Mouse (Mus musculus): ENCODE measurements around the gene Eda. TPM values are rescaled to one million over a fixed set of nuclear protein-coding genes. Genes with fewer than 3 reads are reported as not detected.

Gene Eda
- polyA plus RNA-seq, 1 experiment = 1.9 TPM

DNA sequence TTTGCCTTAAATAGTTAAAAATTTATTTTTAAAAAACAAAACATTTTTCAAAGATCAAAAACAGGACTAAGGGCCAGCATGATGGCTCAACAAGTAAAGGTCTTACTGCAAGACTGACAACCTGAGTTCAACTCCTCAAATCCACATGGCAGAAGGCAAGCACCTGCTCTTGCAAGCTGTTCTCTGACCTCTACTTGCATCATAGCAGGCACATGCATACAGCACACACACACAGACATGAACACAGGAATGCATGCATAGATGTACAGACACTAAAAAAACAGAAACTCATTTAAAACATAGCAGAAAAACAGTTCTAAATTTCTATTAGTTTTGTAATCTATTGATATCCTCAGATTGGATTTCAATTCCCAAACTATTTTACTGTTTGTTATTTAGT is 338.2 kb downstream of the Eda start:
- no peak for TF ChIP-seq EP300 (IDR thresholded peaks at IDR 0.05; ENCODE audit: insufficient read depth, low read depth, low read length)
- TF ChIP-seq POLR2A (IDR thresholded peaks at IDR 0.05; ENCODE audit: insufficient read depth, low read length) = no peak
- TF ChIP-seq CTCF (IDR thresholded peaks at IDR 0.05; ENCODE audit: low read depth, low read length) = no peak
- H3K4me1 ChIP-seq (ENCODE audit: control insufficient read depth, insufficient read depth, low read length) = no peaks in the 10 kb centered on the region
- H3K36me3 ChIP-seq (ENCODE audit: control insufficient read depth, insufficient read depth, low read length, poor library complexity, severe bottlenecking) = no peaks in the 10 kb centered on the region
- H3K27me3 ChIP-seq (ENCODE audit: control insufficient read depth, insufficient read depth, low read length, poor library complexity, severe bottlenecking) = no peaks in the 10 kb centered on the region
- no peaks in the 10 kb centered on the region for H3K9me3 ChIP-seq (replicated peaks; ENCODE audit: control insufficient read depth, insufficient read depth, low read length, poor library complexity, severe bottlenecking)
- H3K9ac ChIP-seq (ENCODE audit: low read depth, poor library complexity, severe bottlenecking) = no peak overlapping the region
- H3K4me3 ChIP-seq (ENCODE audit: low read depth, low read length) = no peak overlapping the region
- H3K27ac ChIP-seq (ENCODE audit: insufficient read depth, low read length) = no peak overlapping the region

- Histone ChIP-seq H3K27me3 (ENCODE audit: control insufficient read depth, insufficient read depth, low read length, poor library complexity, severe bottlenecking) (no peaks in the 10 kb centered on the region), H3K4me3 (ENCODE audit: low read depth, low read length) (no peak overlapping the region), H3K9me3 (replicated peaks; ENCODE audit: control insufficient read depth, insufficient read depth, low read length, poor library complexity, severe bottlenecking) (no peaks in the 10 kb centered on the region), H3K4me1 (ENCODE audit: control insufficient read depth, insufficient read depth, low read length) (no peaks in the 10 kb centered on the region), H3K9ac (ENCODE audit: low read depth, poor library complexity, severe bottlenecking) (no peak overlapping the region), H3K36me3 (ENCODE audit: control insufficient read depth, insufficient read depth, low read length, poor library complexity, severe bottlenecking) (no peaks in the 10 kb centered on the region), H3K27ac (ENCODE audit: insufficient read depth, low read length) (no peak overlapping the region)
- TF ChIP-seq POLR2A (IDR thresholded peaks at IDR 0.05; ENCODE audit: insufficient read depth, low read length) = no peak
- TF ChIP-seq CTCF (IDR thresholded peaks at IDR 0.05; ENCODE audit: low read depth, low read length) = no peak
- TF ChIP-seq EP300 (IDR thresholded peaks at IDR 0.05; ENCODE audit: insufficient read depth, low read depth, low read length) = no peak
Observed at GRCm38 (mm10) chrX:100314172-100314902, 338.9 kb downstream of the Eda start.

GRCm38 (mm10) chrX:100340687-100341086 is 365.3 kb downstream of the Eda start:
- Histone ChIP-seq H3K9me3 (replicated peaks; ENCODE audit: control insufficient read depth, insufficient read depth, low read length, poor library complexity, severe bottlenecking) (no peaks in the 10 kb centered on the region), H3K36me3 (ENCODE audit: control insufficient read depth, insufficient read depth, low read length, poor library complexity, severe bottlenecking) (no peaks in the 10 kb centered on the region), H3K4me3 (ENCODE audit: low read depth, low read length) (no peak overlapping the region), H3K9ac (ENCODE audit: low read depth, poor library complexity, severe bottlenecking) (no peak overlapping the region), H3K27me3 (ENCODE audit: control insufficient read depth, insufficient read depth, low read length, poor library complexity, severe bottlenecking) (no peaks in the 10 kb centered on the region), H3K27ac (ENCODE audit: insufficient read depth, low read length) (no peak overlapping the region), H3K4me1 (ENCODE audit: control insufficient read depth, insufficient read depth, low read length) (no peaks in the 10 kb centered on the region)
- TF ChIP-seq CTCF (IDR thresholded peaks at IDR 0.05; ENCODE audit: low read depth, low read length) = no peak
- no peak for TF ChIP-seq POLR2A (IDR thresholded peaks at IDR 0.05; ENCODE audit: insufficient read depth, low read length)
- TF ChIP-seq EP300 (IDR thresholded peaks at IDR 0.05; ENCODE audit: insufficient read depth, low read depth, low read length) = no peak

DNA sequence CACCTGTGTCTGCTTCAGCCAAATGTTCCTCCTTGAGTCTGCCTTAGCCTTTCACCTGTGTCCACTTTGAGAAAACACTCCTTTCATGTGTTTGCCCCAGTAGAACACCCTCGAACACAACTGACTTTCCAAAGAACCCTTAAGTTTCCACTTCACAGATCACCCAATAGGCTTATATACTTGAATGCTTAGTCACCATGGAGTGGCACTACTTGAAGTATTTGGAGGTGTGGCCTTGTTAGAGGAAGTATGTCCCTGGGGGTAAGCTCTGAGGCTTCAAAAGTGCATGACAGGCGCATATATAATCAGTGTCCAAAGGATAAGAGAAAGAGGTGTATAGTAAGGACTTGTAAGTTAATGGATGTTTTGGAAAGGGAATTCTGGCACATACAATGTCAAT is 369.0 kb downstream of the Eda start:
- H3K4me1 ChIP-seq (ENCODE audit: control insufficient read depth, insufficient read depth, low read length) = no peaks in the 10 kb centered on the region
- no peaks in the 10 kb centered on the region for H3K36me3 ChIP-seq (ENCODE audit: control insufficient read depth, insufficient read depth, low read length, poor library complexity, severe bottlenecking)
- no peaks in the 10 kb centered on the region for H3K27me3 ChIP-seq (ENCODE audit: control insufficient read depth, insufficient read depth, low read length, poor library complexity, severe bottlenecking)
- H3K4me3 ChIP-seq (ENCODE audit: low read depth, low read length) = no peak overlapping the region
- H3K27ac ChIP-seq (ENCODE audit: insufficient read depth, low read length) = no peak overlapping the region
- H3K9ac ChIP-seq (ENCODE audit: low read depth, poor library complexity, severe bottlenecking) = no peak overlapping the region
- H3K9me3 ChIP-seq (replicated peaks; ENCODE audit: control insufficient read depth, insufficient read depth, low read length, poor library complexity, severe bottlenecking) = no peaks in the 10 kb centered on the region
- TF ChIP-seq CTCF (IDR thresholded peaks at IDR 0.05; ENCODE audit: low read depth, low read length) (no peak), POLR2A (IDR thresholded peaks at IDR 0.05; ENCODE audit: insufficient read depth, low read length) (no peak), EP300 (IDR thresholded peaks at IDR 0.05; ENCODE audit: insufficient read depth, low read depth, low read length) (no peak)

DNA sequence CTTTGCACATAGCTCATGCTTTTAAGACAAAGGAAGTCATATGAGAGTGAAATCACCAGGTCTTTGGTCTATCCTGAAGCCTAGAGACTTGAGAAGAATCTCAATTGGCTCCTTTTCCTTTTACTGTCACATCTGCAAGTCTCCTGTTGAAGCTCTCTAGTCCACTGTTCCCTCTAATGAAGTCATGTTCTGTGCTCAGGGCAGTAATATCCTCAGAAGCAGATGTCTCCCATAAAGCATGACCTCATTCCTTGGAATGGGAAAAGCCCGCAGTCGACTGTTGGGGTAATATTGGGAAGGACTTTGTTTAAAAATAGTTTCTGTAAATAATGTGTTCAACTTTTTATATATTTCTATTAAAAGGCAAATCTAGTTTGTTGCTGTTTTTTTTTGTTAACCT is 381.6 kb downstream of the Eda start:
- Histone ChIP-seq H3K9me3 (replicated peaks; ENCODE audit: control insufficient read depth, insufficient read depth, low read length, poor library complexity, severe bottlenecking) (no peaks in the 10 kb centered on the region), H3K9ac (ENCODE audit: low read depth, poor library complexity, severe bottlenecking) (no peak overlapping the region), H3K4me3 (ENCODE audit: low read depth, low read length) (no peak overlapping the region), H3K36me3 (ENCODE audit: control insufficient read depth, insufficient read depth, low read length, poor library complexity, severe bottlenecking) (no peaks in the 10 kb centered on the region), H3K27me3 (ENCODE audit: control insufficient read depth, insufficient read depth, low read length, poor library complexity, severe bottlenecking) (no peaks in the 10 kb centered on the region), H3K4me1 (ENCODE audit: control insufficient read depth, insufficient read depth, low read length) (no peaks in the 10 kb centered on the region), H3K27ac (ENCODE audit: insufficient read depth, low read length) (no peak overlapping the region)
- TF ChIP-seq EP300 (IDR thresholded peaks at IDR 0.05; ENCODE audit: insufficient read depth, low read depth, low read length) = no peak
- TF ChIP-seq POLR2A (IDR thresholded peaks at IDR 0.05; ENCODE audit: insufficient read depth, low read length) = no peak
- TF ChIP-seq CTCF (IDR thresholded peaks at IDR 0.05; ENCODE audit: low read depth, low read length) = no peak

DNA sequence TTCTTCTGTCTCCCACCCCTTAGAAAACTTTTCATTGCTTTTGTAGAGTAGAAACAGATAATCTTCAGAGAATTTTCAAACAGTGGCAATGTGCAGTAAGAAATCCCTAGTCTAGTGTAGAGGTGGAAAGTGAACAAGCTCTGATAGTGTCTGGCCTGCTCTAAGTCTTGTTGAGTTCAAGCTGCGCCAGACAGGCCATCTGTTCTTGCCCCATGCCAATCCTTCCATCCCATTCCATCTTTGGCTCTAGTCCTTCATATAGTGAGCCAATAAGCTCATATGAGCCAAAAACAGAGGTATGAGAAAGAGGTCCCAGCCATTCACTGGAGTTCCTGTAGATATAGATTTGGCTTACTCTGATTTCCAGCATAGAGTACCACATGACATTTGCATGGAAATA is 414.5 kb downstream of the Eda start:
- no peaks in the 10 kb centered on the region for H3K27me3 ChIP-seq (ENCODE audit: control insufficient read depth, insufficient read depth, low read length, poor library complexity, severe bottlenecking)
- no peak overlapping the region for H3K27ac ChIP-seq (ENCODE audit: insufficient read depth, low read length)
- no peak overlapping the region for H3K4me3 ChIP-seq (ENCODE audit: low read depth, low read length)
- H3K9ac ChIP-seq (ENCODE audit: low read depth, poor library complexity, severe bottlenecking) = no peak overlapping the region
- no peaks in the 10 kb centered on the region for H3K9me3 ChIP-seq (replicated peaks; ENCODE audit: control insufficient read depth, insufficient read depth, low read length, poor library complexity, severe bottlenecking)
- H3K4me1 ChIP-seq (ENCODE audit: control insufficient read depth, insufficient read depth, low read length) = no peaks in the 10 kb centered on the region
- no peaks in the 10 kb centered on the region for H3K36me3 ChIP-seq (ENCODE audit: control insufficient read depth, insufficient read depth, low read length, poor library complexity, severe bottlenecking)
- TF ChIP-seq POLR2A (IDR thresholded peaks at IDR 0.05; ENCODE audit: insufficient read depth, low read length) (no peak), CTCF (IDR thresholded peaks at IDR 0.05; ENCODE audit: low read depth, low read length) (no peak), EP300 (IDR thresholded peaks at IDR 0.05; ENCODE audit: insufficient read depth, low read depth, low read length) (no peak)
